Mouse (Mus musculus): ENCODE results near the gene Adprh.
"Not testable (repeated sequence)": the region's sequence is repeated elsewhere in the genome, so short reads cannot be mapped to it uniquely, and the experiment has no call there.

Adprh gene

DNA sequence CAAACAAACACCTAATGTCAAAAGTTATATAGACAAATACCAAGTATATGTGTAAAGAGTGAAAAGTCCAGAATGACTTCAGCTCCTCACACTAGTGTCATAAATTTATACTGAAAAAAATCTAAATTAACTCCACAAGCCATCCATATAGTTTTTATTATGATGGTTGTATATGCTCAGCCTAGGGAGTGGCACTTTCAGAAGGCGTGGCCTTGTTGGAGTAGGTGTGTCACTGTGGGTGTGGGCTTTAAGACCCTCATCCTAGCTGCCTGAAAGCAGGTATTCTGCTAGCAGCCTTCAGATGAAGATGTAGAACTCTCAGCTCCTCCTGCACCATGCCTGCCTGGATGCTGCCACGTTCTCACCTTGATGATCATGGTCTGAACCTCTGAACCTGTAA is 6.4 kb downstream of the Adprh start:
- in situ Hi-C loops (cut with MboI; ENCODE audit: low sequenced_read_pairs), result not testable (repeated sequence)

DNA sequence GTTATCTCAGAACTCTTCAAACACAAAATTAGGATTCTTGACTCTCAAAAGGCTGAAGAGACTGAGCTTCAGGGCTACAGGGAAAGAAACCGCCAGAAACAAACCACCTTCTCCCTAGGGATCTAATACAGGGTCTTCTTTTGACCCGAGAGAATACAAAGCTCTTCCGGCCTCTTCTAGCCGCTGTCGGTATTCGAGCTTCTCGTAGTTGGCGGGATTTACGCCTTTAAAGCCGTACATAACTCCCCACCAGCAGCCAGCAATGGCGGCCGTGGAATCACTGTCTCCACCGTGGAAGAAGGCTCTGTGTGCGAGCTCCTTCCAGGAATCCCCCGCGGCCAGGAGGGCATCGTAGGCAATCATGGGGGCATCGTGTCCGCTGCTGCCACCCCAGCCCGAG is 6.9 kb downstream of the Adprh start:
- in situ Hi-C loops (cut with MboI; ENCODE audit: low sequenced_read_pairs), result no loop called here

DNA sequence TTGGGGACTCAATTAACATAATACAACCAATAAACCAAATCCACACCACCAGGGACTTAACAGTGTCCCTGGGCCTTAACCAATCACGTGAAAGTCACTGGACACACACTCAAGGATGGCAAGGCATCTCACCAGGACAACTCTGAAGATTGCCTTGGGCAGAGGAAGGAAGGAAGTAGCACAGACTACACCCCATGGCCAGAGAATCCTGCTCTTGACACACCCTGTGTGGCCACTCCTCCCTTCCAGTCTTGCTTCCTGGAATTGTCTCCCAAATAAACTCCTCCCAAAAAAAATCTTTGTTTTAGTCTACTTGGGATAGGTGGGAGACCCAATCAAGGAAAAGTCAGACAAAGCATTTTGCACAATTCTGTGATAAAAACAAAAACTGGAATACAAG is 7.5 kb downstream of the Adprh start:
- in situ Hi-C loops (cut with MboI; ENCODE audit: low sequenced_read_pairs), result no loop called here

DNA sequence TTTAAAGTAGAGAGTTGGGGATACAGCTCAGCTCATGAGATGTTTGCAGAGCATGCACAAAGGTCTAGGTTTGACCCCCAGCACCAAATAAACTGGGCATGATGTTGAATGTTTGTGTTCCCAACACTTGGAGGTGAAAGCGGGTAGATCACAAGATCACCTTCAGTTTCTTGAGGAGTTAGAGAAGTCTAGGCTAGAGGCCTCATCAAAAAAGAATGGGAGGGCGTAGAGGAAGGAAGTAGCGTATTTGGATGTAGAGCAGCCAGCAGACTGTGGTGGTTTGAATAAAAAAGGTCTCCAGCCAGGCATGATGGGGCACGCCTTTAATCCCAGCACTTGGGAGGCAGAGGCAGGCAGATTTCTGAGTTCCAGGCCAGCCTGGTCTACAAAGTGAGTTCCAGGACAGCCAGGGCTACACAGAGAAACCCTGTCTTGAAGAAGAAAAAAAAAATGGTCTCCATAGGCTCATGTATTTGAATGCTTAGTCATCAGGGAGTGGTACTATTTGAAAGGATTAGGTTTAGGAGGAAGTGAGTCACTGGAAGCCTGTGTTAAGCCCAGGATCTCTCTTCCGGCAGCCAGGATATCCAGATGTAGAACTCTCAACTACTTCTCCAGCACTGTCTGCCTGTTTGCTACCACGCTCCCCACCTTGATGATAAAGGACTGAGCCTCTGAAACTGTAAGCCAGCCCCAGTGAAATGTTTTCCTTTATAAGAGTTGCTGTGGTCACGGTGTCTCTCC is 8.6 kb downstream of the Adprh start:
- in situ Hi-C loops (cut with MboI; ENCODE audit: low sequenced_read_pairs), result no loop called here

DNA sequence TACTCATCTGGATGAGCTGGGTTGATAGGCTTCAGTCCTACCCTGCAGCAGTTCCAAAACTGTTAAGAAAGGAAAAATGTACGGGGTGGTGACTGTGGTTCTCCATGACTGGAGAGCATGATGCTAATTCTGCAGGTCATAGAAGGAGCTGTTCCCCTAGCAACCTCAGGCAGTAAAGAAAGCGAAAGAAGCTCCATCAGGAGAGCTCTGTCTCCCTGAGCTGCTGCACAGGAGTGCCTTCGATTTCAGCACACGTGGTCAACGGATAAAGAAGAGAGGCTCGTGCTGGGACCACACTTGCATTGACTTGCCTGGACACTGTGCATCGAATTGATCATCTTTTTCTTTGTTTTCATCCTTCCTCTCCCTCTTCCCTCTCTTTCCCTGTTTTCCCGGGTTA is 10.3 kb downstream of the Adprh start:
- in situ Hi-C loops (cut with MboI; ENCODE audit: low sequenced_read_pairs), result no loop called here

DNA sequence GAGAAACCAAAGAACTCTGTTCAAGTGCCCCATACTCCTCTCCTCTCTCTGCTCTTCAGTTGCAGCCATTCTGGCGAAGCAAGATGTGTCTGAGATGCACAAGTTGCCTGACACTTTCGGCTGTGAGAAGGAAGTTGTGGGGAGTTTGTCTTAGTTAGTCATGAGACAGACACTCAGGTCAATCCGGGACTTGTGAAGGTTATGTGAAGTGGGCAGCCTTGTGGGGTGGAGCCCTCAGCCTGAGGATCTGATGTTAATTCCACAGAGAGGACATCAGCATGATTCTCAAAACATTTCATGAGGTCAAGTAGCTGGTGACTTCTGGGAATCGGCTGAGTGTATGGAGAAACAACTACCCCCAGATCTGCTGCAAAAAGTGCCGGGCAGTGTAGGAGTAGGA is 10.9 kb downstream of the Adprh start:
- in situ Hi-C loops (cut with MboI; ENCODE audit: low sequenced_read_pairs), result no loop called here

DNA sequence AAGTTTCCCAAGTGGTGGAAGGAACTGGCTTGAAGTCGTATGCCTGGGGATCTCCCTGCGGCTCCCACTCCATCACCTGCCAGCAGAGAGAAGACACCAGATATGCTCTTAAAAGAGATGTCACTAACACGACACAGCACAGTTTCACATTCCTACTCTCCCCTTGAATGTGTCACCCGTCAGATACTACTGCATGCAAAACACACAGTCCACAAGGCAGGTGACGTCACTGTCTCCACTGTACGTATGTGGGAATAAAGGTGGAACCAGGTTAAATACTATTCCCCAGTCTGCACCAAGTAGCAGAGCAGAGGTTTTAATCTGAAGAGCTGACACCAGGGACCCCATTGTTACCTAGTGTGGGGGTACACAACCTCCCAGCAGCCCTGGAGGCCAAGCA is 12.1 kb downstream of the Adprh start:
- in situ Hi-C loops (cut with MboI; ENCODE audit: low sequenced_read_pairs), result no loop called here

DNA sequence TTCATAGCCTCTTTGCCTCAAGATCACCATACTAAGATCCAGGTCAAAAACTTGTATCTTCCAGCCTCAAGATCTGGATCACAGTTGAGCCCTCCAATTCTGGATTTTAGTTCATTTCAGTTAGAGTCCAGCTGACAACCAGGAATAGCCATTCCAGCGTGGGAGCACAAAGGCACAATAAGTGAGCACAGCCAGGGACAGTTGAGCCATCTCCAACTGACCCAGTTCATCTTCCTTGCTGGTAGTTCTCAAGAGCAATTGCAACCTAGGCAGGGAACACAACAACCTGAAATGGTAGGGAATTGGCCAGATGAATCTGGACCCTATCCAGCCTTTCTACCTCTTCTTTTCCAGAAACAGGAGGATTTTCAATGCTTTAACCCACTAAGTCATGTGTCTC is 13.3 kb downstream of the Adprh start:
- in situ Hi-C loops (cut with MboI; ENCODE audit: low sequenced_read_pairs), result no loop called here

DNA sequence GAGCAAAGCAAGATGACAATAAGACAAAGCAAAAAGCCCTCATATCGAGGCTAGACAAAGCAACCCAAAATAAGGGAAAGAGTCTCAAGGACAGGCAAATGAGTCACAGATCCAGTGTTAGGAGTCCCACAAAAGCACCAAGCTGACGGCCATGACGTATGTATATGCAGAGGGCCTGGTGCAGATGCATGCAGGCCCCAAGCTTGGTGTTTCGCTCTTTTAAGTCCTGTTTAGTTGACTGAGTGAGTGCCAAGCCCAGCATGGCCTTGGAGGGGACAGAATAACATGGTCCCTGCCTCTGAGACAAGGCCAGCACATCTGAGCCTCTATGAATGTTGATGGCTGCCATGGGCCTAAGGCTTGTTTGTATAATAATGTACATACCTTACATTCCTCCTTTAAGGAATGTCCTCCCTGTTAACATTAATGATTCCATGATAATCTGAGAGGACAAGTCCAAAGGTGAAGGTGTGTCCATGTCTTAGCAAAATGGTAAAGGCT is 18.2 kb downstream of the Adprh start:
- in situ Hi-C loops (cut with MboI; ENCODE audit: low sequenced_read_pairs), result no loop called here

DNA sequence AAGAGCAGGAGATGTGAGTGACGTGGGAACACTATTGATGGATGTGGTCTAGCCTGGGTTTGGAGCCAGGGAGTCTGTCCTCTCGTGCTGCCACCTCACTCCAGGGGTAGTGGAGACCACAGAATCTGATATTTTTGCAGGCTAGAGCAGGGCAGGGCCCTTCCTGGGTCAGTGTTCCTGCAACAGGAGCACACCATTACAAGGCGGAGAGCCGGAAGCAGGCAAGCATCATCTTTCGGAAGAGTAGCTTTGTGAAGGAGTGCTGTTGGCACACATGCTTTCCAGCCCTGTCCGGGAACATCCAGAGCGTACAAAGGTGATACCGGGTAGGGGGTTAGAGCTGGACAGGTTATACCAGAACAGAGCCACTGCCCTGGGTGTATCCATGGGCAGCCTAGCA is 19.0 kb downstream of the Adprh start:
- in situ Hi-C loops (cut with MboI; ENCODE audit: low sequenced_read_pairs), result no loop called here

DNA sequence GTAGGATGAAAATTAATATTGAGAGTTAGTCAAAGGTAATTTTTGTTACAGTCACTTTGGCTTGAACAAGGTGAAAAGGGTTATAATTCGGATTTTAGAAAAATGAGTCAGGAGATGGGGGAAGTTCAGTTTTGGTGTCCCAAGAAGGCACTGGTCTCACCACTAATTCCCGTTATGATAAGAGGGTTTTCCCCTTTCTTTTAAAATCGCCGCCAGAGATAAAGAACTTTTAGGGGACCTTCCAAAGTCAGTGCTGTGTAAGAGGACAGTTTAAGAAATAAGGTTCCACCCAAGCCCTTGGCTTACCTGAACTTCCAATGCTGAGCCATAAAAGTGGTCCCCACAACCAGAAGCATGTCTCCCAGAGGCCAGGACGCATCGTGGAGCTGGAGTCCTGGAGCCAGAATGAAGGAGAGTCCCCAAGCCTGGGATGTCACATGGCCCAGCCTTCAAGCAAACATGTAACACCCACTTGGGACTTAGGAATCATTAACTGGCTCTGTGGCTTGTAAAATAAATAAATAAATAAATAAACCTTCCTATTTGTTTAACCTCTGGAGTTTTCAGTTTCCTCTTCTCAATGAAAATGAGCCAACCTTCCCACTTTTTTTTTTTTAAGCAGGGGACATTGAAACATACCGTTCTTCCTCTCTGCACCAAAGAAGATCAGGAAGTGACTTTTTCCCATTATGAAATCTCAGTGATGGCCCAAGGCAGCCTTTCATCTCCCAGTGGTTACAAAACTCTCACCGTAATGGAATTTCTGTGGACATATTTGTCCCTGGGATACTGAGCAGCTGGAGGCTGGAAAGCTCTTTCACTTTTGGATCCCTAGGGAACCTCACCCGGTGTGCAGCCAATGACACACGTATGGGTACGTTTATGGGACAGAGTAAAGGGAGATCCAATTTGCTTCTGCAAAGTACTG is 19.7 kb downstream of the Adprh start, which contains the start of gene Pla1a:
Gene Pla1a, minus strand, starts transcription at position 648 of the 928 bp plus-strand sequence.
- in situ Hi-C loops (cut with MboI; ENCODE audit: low sequenced_read_pairs), result no loop called here

DNA sequence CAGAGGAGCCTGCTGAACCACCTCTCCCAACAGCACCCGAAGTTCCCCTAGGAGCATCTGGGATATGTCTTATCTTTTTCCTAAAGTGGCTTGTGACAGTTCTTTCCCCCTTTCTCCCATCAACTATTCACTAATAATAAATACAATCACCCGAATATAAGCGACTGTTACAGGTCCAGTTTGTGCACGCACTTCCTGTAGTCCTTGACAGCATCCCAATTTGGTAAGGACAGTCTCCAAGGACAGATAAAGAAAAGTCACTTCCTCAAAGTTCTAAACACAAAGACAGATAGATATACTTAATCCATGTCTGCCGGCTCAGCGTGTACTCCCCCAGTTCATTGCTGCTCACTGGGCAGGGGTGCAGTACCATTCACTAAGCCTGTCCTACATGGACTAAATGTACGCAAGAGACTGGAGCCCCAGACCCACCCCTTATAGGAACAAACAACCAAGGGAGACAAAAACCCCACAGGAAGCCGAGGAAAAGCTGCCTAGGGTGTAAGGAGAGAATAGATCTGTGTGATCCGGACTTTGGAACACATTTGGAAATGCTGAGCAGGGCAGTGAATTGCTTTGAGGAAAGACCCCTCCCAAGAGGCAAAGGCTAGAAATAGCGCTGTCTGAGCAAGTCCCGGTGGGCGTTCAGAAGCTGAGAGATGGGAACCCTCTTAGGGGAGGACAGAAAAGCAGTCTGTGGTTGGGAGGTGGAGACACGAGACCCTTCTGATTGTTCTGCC is 20.9 kb downstream of the Adprh start:
- in situ Hi-C loops (cut with MboI; ENCODE audit: low sequenced_read_pairs), result no loop called here

DNA sequence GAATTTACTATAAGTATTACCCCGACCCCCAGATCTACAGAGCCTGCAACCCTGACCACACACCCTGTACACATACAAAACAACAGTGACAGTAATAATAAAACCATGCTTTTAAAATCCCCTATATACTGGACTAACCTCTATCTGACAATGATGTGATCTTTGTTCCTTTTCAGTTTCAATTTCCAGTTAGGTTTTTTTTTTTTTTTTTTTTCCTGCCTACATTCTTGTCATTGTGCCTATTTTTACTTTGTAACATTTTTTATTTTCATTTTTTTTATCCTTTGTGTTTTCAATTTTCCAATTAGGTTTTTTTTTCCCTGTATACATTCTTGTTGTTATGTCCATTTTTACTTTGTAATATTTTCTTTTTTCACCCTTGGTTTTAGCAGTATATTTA is 26.7 kb downstream of the Adprh start:
- in situ Hi-C loops (cut with MboI; ENCODE audit: low sequenced_read_pairs), result no loop called here

DNA sequence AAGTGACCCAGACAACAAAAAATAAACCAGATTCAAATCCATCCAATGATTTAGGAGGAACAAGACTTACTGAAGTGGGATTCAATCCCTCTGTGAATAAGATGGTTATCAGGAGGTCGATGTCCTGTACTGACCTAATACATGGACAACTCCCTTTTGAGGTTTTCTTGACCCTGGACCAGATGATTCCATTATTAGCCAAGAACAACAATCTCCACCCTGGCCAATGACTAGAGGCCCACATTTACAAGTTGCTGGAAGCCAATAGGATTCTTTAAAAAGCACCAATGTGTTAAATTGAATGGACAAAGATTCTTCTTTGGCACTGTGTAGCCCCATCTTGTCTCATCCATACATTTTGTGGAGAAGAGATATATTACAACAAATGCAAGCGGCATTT is 27.1 kb downstream of the Adprh start:
- in situ Hi-C loops (cut with MboI; ENCODE audit: low sequenced_read_pairs), result no loop called here

DNA sequence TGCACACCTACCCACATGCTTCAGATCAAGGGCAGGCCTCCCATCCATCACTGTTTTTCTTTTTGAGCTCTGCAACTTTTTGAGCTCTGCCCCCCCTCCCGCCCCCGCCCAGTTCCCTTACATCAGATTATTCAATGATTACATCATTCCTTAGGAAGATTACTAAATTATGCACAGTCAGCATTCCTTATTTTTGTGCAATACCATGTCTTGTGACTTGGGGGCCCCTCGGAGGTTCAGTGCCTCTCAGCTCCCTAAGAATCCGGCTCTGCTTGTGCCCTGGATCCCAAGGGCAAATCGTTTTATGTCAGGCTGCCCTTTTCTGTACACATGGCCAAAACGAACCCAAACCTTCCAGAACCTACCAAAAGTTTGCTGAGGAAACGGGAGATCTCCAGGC is 37.5 kb downstream of the Adprh start:
- in situ Hi-C loops (cut with MboI; ENCODE audit: low sequenced_read_pairs), result no loop called here

DNA sequence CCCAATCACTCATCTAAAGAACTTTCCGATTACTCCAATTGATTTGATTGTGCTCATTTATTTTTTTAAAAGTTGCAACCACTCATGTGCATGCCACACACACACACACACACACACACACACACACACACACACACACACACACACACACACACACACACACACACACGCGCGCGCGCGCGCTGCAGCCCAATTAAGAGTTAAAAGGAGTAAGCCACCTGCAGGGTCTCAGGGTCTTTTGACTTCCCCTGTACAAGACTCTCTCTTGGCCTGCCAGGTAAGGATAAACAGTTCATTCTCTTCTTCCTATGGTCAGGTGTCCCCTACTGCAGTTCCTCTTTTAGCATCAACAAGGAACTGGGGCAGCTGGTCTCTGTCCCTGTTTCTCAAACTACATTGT is 44.1 kb downstream of the Adprh start:
- in situ Hi-C loops (cut with MboI; ENCODE audit: low sequenced_read_pairs), result no loop called here

DNA sequence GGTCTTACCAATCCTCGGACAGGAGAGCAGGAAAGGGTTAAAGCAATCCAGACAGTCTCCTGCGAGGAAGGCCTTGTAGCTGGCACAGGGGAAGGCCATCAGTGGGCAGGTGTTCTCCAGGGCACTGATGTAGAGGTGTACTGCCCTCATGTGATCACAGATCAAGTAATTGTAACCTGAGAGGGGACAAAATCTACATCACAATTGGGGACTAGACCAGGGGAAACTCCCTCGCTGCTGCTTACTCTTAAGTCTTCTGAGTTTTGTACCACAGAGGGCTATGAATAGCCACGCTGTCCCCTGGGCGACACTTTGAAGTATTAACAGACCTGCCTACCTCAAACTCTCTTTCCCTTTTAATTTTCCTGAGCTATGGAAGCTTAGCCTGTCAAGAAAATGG is 44.9 kb downstream of the Adprh start:
- in situ Hi-C loops (cut with MboI; ENCODE audit: low sequenced_read_pairs), result no loop called here

DNA sequence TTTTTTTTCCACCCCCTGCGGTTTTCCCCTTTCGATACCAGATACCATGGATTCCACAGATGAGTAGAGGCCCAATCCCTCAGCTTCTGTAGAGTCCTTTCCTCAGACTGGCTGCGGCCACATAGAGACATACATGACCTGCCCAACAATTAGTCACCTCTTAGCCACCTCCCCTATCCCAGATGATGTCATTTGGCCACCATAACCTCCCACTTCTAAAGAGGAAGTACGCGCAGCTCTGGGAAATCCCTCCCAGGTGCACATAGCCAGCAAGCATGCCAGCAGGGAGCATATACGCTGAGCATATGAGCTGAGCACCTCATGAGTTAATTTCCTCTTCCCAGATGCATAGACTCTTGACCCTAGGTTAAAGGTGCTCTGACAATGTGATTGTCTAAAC is 45.8 kb downstream of the Adprh start:
- in situ Hi-C loops (cut with MboI; ENCODE audit: low sequenced_read_pairs), result no loop called here

DNA sequence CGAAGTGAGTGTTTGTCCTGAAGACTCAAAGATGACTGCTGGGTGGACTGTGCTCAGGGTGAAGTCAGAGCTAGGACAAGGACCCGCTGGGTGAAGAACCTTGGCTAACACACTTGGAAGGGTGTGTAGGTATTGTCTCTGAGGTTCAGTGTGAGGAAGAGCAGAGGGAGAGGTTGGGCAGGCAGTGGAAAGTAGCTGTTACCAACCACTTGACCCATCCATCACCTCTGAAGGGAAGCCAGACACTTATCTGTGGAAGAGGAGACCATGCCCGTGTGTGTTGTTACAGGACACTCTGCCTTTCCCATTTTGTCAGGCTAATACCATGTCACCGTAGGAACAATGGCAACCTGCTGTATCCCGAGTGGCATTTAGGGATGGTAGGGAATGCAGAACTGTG is 46.2 kb downstream of the Adprh start:
- in situ Hi-C loops (cut with MboI; ENCODE audit: low sequenced_read_pairs), result no loop called here

DNA sequence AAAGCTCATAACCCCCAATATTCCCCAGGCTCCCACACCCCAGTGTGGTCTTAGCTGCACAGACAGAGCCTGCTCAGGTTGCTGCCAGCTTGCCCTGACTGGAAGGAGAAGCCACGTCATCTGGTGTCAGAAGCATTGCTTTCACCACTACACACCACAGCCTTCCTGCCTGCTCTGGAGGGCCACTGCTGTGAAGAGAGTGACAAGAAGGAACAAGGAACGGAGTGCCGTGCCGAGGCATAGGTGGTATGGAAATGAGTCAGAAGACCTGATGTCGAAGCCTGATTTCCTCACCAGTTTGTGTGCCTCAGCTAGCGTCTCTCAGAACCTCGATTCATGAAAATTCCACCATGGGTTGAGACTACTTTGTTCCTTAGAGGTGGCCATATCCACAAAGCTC is 48.9 kb downstream of the Adprh start:
- in situ Hi-C loops (cut with MboI; ENCODE audit: low sequenced_read_pairs), result no loop called here

DNA sequence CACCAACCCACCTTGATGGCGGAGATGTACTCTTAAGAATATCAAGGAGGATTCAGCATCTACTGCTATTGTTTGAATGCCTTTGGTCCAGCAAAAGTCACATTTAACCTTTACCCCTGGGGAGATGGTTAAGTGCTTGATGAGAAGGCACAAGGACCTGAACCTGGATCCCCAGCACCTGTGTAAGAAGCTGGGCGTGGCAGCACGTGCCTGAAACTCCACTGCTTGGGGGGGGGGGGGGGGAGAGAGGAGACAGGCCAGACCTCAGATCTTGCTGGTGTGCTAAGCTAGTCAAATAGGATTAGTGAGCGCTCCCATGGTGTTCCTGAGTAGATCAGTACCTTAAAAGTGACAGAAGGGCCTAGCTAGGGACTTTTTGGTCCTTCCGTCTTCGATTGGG is 51.0 kb downstream of the Adprh start:
- in situ Hi-C loops (cut with MboI; ENCODE audit: low sequenced_read_pairs), result no loop called here

All from CH12F3 (cell line).